Mouse (Mus musculus) megakaryocyte progenitor cell, adult 5-6 weeks (primary cell): Measurements from ENCODE around the gene Anpep. TPM values are rescaled to one million over a fixed set of nuclear protein-coding genes. Genes with fewer than 3 reads are reported as not detected.

ENCODE experiments used
- ATAC-seq: replicated peaks from 2 replicates; pipeline ENCODE4 v1.8.0; 2016; ENCODE audit warnings: mild to moderate bottlenecking, moderate TSS enrichment, inconsistent platforms; ENCODE audit not compliant: poor library complexity
- total RNA-seq, 2 experiments: library from RNA; stranded (forward) in 1 of 2; stranded (reverse) in 1 of 2; fragments of 157-497, 149-512 nt in 1 of 2; fragments of 200-1000 nt in 1 of 2; gene quantifications; 2 replicates each; pipeline versions ENCODE4 v1.2.3 to v1.2.4; 2015 to 2017

Gene Anpep
- total RNA-seq, 2 experiments from 2014 or later, result 1.2 TPM; not detected in 1

DNA sequence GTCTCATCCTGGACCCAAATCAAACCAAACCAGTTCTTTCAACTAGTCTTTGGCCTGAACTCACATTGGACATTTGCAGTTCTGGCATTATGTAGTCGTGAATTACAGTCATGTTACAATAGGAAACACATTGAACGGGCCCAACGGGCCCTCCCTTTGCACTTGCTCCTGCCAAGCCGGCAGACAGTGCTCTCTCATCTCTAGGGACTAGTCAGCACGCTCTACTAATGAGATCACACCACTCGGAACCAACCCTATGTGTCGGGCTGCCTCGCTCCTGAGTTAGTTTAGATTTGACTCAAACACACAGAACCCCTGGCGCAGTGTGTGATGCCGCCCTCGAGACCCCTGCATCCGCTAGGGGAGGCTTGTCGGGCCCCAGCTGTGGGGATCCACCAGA, 7.0 kb upstream of the Anpep start:
- ATAC-seq, result no peak

DNA sequence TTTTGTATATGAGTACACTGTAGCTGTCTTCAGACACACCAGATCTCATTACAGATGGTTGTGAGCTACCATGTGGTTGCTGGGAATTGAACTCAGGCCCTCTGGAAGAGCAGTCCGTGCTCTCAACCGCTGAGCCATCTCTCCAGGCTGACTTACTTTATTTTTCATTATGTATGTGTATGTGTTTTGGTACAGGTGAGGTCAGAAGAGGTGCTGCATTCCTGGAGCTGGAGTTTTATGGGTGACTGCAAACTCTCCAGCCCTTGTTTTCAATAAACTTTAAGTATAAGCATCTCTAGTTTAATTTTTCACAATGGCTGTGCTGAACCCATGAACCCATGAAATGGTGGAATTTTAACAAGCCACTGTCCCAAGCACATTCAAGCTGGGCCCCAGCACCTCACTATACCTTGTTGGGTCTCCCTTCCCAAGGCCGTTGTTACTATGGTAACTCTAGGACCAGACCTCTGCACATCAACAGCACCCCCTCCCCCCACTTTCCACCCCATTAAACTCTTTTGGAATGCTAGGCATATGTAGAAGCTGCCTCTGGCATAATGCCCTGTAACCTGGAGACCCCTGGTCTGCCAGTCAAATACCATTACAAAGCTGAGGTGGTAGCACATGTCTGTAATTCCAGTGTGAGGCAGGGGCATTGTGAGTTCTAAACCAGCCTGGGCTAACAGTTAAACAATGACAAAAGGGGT, 5.6 kb upstream of the Anpep start:
- ATAC-seq, result no peak

DNA sequence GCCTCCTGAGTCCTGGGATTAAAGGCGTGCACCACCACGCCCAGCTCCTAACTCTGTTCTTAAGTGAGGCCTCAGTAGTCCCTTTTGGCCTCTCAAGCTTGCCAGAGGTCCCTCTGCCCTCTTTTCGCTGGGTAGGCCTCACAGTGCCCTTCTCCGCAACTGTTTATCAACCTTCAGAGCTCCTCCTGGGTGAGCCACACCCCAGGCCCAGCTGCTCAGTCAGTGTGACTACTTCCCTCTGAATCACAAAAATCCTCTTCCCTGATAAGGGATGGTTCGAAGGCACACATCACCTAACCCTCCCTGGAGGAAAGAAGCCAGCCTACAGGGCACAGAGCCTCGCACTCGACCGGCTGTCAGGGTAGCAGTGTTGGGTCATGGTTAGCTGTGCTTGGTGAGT, 935 bp upstream of the Anpep start:
- ATAC-seq, result no peak

DNA sequence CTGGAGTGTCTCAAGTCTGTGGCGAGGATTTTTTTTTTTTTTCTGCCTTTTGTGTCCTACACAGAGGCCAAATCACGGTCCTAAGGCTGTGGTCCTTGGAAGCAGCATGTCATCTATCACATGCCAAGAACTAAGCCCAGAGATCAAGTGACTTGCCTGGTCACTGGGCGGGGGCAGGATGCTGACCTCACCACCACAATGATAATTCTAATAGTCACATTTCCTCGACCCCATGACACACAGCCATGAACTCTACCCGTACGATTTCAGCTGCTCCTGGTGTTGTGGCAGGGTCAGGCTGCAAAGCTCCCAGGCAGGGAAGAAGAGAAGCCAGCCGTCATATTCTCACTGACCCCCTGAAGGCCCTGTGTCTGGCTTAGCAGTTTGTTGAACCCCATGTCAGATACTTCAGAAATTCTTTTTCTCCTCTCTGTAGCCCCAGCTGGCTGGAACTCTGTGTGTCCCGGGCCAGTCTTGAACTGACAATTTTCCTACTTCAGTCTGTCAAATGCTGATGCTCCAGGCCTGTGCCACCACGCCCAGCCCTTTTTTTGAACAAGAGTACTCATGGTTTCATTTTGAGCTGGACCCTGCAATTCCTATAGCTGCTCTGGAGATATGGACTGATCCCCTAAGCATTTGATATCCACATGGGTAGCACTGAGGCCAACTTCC, 1.8 kb downstream of the Anpep start:
- ATAC-seq, result no peak

DNA sequence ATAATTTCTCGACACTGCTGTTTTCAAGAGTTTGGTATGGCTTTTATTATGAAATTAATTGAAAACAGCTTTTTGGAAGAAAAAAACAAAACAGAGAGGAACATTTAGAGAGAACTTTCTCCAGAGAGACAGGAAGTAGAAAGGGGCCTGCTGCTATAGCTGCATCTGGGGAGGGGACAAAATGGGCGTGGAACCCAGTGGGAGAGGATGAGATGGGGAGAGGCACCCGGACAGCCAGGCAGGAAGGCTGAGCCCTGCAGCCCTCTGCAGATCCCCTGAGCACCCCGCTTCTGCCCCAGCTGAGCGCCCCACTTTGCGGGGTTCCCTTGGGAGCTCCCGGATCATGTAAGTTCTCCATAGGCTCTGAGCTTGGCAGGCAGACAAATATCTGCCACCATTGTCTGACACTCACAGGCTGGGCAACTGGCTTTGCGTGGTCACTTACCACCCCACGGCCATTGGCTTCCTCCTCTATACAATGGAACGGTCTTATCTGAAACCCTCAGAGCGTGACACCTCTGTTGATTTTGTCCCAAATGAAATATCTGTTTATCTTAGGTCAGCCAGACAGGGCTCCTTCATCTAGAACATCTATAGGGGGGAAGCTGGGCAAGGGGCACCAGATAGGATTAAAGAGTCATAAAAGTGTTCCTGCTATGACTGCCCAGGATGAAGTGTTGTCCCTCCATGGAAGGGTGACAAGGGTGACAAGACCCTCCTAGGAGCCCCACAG, 2.5 kb downstream of the Anpep start:
- ATAC-seq, result 0 out of 2 replicates have a peak, but pooled peaks have one; percentile 11

DNA sequence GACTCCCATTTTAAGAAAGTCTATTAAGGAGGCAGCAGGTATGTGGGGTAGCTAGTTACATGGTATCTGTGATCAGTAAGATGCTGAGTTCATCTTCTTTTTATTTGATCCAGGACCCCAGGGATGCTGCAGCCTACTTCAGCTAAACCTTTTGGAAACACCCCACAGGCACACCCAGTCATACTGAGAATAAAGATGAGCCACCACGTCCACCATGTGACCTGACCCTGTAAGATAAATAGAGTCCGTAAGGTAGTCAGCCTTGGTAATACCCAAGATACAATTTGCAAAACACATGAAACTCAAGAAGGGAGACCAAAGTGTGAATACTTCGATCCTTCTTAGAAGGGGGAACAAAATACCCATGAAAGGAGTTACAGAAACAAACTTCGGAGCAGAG, 4.6 kb downstream of the Anpep start:
- ATAC-seq, result no peak

DNA sequence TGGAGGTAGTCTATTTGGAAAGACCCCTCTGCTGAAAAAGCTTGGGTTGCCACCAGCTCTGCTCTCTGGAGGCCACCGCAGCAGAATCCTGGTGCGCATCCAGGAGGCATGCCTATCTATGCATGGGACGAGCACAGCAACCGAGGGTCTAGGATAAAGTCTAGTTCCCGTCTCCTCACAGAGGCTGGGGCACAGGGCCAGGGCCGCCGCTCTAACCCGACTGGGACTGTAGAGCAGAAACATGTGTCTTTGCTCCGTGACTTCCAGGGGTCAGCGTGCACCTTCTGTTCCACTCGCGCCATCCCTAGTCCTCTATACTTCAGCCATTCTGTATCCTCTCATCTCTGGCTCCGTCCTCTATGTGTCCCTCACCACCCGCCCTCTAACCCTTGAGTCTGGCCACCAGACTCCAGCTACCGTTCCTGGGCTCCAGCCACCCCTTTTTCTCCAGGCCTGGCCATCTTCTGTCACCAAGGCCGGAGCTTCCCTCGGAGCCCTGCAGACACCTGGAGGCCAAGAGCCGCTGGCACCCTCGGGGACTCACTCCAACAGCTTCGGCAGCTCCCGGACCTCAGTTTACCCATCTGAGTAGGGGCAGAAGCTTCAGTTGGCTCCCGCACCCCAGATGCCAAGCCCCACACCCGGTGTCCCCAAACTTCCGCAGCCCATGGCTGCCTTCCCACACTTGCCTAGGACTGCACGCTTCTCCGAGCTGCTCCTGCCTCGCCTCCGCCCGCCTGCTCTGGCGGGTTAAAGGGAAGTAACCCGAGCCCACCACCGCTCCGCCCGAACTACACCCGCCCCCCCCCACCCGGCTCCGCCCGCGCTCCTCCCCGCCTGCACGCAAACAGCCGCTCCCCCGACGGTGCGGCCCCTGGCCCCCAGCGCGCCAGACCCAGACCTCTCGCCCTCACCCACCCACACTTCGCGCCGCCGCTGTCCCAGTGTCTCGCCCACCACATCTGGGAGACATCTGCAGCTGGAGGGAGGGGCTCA, 13.1 kb downstream of the Anpep start:
- peak; percentile 82 for ATAC-seq

DNA sequence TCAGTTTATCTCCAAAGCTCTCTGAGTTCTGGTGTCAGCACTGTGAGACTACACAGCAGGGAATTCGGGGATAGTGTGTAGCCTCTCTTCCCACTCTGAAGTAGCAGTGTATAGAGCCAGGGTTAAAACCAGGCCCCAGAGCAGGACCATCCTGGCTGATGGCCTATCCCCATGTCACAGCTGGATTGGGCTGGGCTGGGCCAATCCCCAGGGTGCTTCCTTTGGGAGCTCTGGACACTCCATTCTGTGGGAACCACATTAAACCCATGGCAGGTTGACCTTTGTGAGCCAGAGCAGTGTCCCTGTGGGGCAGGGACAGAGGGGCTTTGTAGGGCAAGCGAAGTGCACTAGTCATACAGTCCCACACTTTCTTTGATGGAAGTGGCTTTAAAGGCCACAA, 14.5 kb downstream of the Anpep start:
- no peak for ATAC-seq

DNA sequence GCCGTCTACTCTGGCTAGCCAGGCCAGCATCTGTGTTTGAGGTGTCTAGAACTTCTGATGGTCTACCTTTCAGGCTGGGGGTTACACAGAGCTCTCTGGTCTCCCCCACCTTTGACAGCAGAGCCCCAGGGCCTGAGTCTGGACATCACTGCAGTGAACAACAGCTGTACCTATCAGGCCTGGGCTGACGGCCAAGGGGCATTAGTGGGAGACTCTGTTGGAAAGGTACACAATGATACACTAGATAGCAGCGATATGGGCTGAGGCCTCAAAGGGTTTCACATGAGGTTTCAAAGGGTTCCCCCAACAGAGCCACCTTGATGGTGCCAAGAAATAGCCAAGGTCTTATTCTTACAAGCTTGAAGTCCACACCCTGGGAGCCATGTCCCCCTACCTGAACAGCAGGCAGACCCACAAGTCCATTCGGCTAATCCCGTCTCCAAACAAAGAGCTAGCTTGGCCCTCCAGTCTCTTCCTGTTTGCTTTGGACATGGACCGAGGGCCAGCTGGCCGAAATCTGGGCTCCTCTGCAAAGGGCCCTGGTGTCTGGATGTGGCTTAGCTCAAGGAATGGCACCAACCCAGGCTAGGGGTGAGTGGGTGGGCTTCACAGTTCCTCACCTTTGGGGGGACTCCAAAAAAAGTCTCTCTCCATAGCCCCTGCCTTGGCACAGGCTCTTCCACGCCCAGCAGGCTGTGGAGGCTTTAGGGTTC, 16.6 kb downstream of the Anpep start:
- ATAC-seq, result no peak

DNA sequence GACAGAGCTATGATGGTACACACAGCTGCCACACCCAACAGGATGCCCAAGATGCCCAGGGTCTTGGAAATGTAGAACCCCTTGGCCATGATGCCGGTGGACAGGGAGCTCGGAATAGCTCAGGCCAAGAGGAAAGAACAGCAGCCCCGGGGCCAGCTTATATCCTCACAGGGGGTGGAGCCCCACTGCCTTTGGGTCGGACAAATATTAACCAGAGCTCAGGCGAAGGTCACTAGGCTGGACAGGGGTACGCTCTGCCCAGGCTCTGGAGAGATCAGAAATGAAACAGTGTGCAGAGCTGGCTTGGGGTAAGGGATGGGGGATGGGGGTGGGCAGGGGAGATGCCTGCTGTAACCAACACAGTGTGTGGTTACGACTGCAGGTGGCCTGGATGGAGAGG, 18.7 kb downstream of the Anpep start:
- no peak for ATAC-seq

DNA sequence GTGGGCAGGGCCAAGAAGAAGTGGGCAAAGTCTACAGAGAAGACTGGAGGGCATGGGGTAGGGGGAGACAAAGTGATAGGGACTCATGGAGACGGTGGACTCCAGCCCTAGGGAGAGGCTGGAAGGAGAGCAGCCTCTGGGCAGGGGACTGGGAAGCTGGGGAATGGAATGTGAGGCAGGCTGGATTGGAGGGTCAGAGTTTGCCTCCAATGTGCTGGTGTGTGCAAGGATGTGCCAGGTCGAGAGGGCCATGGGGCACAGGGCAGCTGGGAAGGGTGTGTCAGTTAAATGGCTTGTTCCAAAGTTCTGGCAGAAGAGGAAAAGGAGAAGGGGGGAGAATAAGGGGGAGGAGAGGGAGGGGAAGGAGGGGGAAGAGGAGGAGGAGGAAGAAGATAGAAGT, 23.6 kb downstream of the Anpep start:
- ATAC-seq, result no peak

DNA sequence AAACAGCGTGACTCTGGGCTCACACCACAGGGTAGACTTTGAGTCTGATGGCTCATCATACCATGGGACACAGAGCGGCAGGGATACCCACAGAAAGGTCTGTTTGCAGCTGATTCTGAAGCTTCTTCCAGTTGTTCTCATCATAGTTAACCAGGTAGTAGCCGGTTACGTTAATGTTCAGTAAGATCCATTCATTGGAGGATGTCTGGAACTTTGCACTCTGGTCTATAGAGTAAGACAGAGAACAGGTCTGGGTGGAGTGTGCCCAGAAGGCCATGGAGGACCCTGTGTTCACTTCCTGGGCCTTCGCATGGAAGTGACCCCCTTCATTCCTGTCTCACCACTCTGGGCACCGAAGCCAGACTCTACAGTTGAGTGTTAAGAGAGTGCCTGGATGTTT, 25.7 kb downstream of the Anpep start:
- no peak for ATAC-seq

DNA sequence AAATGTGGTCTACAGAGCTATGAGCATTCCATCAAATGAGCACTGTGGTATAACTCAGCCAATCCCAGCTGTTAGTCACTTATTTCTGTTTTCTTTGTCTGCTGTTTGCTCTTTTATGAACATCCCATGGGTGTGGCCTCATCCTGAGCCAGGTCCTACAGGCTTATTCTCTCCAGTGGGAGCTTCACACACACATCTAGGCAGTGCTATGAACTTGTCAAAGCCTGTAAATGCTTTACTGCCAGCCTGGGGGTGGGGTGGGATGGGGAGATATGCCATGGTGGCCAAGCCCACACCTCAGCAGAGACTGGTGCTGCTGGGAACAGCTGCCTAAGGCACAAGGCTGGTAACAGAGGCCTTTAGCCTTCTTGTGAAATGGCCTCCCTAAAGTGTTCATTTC, 27.9 kb downstream of the Anpep start:
- no peak for ATAC-seq

DNA sequence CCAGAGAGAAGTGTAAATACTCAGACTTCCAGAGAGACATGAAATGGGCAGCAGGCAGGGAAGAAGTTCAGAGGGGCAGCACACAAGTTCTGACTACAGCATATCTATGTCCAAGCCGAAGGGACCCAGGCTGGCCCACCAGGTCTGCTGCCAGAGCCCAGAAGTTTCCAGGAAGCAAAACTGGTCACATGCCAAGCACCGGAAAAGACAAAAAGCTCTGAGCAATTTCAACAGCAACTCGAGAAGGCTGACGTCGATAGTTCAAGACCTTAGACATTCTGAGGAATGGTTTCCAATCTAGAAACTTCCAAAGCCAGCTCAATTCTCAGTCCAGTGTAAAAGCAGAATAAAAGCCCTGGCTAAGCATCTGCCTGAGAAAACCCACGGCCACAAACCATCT, 29.3 kb downstream of the Anpep start:
- ATAC-seq, result no peak

DNA sequence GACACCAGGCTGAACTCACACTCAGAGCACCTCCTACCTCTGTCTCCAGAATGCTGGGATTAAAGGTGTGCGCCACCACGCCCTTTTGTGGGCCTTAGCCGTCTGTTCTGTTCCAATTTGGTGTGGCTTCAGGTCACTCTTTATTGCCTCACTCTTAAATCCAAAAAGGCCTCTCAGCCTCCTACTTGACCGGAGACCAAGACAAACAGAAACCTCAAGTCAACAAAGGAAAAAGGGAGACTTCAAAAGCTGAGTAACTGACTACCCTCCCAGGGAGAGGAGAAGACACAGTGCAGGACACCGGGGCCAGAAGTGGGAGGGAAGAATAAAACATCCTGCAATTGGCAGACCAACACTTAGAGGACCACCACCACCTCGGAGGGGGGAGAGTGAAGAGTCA, 29.7 kb downstream of the Anpep start:
- no peak for ATAC-seq

DNA sequence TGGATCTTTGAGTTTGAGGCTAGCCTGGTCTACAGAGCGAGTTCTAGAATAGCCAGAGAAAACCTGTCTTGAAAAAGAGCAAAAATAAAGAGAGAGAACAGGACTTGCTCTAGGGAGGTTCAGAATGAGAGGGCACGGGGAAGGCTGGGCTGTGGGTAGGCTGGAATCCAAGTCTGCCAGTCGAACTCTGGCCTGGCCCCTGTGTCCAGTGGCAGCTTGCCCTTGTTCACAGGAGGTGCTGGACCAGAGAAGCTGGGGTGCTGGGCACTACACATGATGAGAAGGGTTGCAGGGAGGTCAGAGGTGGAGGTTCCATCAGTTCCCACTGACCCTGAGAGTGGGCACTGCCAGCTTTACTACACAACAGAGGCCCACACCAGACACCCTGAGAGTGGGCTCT, 32.5 kb downstream of the Anpep start:
- no peak for ATAC-seq

DNA sequence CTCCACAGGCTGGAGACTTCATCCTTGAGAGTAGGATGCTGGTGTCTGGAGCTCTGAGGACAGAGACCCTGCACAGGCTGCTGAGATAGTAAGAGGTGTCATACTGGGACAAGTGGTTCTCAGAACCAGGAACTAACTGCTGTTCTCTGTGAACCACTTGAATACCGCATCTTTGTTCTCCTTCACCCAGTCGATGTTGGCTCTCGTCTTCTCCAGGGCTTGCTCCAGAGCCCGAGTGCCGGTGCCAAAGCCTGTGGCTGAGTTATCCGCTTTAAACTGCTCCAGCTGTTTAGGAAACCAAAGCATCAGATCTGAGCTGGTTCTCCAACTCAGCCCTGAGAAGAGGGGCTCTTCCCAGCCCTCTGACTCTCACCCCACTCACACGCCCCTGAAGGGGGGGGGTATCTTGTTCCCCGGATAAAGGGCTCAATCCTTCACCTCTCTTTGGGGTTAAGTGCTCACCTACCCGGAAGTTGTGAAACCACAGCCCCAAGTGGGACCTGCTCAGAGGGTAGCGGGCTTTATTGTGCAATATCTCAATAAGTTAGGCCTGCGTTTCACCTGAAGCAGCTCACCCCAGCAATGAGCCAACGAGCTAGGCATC, 38.7 kb downstream of the Anpep start:
- ATAC-seq, result no peak

DNA sequence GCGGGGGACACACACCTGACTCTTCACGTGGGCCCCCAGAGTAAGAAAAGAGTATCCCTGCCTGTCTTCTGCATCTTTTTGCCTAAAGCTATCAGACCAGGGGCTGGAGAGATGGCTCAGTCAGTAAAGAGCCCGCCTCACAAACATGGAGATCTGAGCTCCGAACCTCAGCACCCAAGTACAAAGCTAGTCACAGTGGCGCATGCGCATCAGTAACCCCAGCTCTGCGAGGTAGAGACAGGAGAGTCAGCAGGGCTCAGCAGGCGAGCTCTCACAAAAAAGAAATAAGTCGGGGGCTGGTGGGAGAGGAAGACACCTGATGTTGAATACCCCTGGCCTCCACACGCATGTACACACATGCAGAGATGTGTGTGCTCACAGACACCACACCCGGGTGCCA, 40.9 kb downstream of the Anpep start:
- no peak for ATAC-seq

DNA sequence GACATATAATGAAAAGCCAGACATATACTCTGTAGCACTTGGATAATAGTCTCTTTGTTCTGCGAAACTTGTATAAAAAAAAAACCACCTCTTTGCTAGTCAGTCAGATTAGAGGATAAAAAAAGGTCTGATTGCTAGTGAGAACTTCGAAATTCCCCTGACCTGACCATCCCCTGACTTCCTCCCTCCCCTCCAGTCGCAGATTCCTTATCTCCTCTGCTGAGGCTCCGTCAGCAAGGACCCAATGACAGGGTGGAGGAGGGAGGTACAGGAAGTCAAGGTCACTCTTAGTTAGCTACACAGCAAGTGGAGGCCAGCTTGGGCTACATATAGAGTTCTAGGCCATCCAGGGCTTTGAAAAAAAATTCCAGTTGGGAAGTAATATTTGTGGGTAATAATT, 41.3 kb downstream of the Anpep start:
- ATAC-seq, result no peak

DNA sequence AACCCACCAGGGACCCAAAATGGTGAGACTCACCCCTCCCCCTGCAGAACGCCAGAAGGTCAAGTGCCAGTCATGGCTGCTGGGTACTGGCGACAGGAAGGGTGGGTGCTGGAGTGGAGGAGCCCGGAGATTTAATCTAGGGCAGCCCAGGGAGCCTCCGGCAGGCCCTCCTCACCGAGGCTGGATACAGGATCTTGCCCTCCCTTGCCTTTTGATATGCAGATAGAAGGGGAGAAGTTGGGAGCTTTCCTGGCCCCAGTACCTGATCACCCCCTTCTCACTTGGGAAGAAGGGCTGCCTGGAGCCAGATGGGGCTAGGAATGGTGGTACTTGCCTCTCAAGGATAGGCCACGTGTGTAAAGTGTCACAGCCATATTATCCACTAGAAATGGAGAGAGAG, 42.5 kb downstream of the Anpep start:
- no peak for ATAC-seq
